In the genomic region with DNA sequence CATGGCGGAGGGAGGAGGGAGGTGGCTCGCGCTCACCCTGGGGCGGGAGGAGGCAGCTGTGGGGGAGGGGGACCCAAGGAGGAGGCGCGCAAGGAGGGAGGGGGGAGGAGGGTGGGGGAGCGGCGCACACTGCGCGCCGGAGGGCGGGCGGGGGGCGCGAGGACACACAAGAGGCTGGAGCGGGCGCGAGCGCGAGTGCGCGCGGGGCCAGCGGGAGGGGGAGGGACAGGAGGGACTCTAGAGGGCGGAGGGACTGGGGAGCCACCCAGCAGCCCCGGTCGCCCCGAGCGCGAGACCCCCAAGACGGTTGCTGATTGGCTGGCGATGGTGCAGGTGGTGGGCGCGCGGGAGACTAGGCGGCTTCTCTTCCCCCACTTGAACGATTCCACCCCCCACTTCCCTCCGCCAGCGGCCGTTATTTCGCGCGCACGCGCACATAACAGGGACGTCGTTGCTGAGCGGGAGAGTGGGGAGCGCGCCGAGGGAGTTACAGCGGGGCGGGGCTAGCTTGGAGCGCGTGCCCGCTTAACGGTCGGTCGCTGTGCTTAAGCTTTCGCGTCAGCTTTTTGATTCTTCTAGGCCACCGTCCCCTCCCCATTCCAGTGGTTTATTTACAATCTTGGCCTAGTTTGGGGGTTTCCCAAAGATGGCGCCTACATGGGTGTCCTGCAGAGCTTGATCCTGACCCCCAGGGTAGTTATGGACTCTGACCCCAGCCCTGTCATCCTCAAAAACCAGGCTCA, we compare ENCODE assay signal across 8 mouse cellular contexts. TPM values are rescaled to one million over a fixed set of nuclear protein-coding genes. Genes with fewer than 3 reads are reported as not detected.
DNase-seq lines count a peak whose midpoint lies in the region; ATAC-seq and TF ChIP-seq lines count a peak whose summit lies in the region.

Maz (minus strand) TSS at position 54 of the 743 bp plus-strand sequence.

- peak within 1 kb of the TSS; percentile 96 for H3K9ac ChIP-seq in embryonic facial prominence, embryonic 15.5 days
- peak within 1 kb of the TSS; percentile 97 for H3K9ac ChIP-seq in limb, embryonic 14.5 days (ENCODE audit: low read depth, low read length, severe bottlenecking)
- H3K9ac ChIP-seq in midbrain, postnatal 0 days (replicated peaks; ENCODE audit: low read length, poor library complexity, severe bottlenecking) = peak within 1 kb of the TSS; percentile 96

- peak; percentile 83; the same call in 1 of the 2 replicates for TF ChIP-seq POLR2A in bone marrow, adult 2 months (IDR thresholded peaks at IDR 0.05; ENCODE audit: borderline replicate concordance, control insufficient read depth, low read depth, low read length)
- no peak for TF ChIP-seq POLR2A in limb, embryonic 14.5 days (IDR thresholded peaks at IDR 0.05; ENCODE audit: borderline replicate concordance, extremely low read depth, insufficient read depth, insufficient read length)

- ATAC-seq in embryonic facial prominence, embryonic 15.5 days (ENCODE audit: insufficient number of reproducible peaks, low FRiP score, low TSS enrichment, low read depth) = peak; percentile 93
- ATAC-seq in limb, embryonic 14.5 days (ENCODE audit: low FRiP score, low read depth) = peak; percentile 92
- ATAC-seq in midbrain, postnatal 0 days (ENCODE audit: low FRiP score) = peak; percentile 94

- TF ChIP-seq CTCF in bone marrow, adult 2 months (IDR thresholded peaks at IDR 0.05; ENCODE audit: control insufficient read depth, insufficient read depth, low read length) = no peak
- no peak for TF ChIP-seq CTCF in midbrain, postnatal 0 days (IDR thresholded peaks at IDR 0.05)

- peaks cover 13% of the 10 kb centered on the region for H3K4me1 ChIP-seq in bone marrow, adult 2 months (ENCODE audit: control insufficient read depth, insufficient read depth, low read length)
- H3K4me1 ChIP-seq in embryonic facial prominence, embryonic 15.5 days = peaks cover 38% of the 10 kb centered on the region
- H3K4me1 ChIP-seq in limb, embryonic 14.5 days (ENCODE audit: control insufficient read depth, insufficient read depth, low read length) = peaks cover 31% of the 10 kb centered on the region
- H3K4me1 ChIP-seq in midbrain, postnatal 0 days (ENCODE audit: insufficient read depth, low read length) = peaks cover 21% of the 10 kb centered on the region

- H3K4me3 ChIP-seq in bone marrow, adult 2 months (replicated peaks; ENCODE audit: control insufficient read depth, low read depth, low read length) = peak within 1 kb of the TSS; percentile 77
- peak within 1 kb of the TSS; percentile 85 for H3K4me3 ChIP-seq in embryonic facial prominence, embryonic 15.5 days (replicated peaks)
- peak within 1 kb of the TSS; percentile 96 for H3K4me3 ChIP-seq in limb, embryonic 14.5 days (replicated peaks; ENCODE audit: low read length)
- H3K4me3 ChIP-seq in midbrain, postnatal 0 days (ENCODE audit: low read depth, low read length) = peak within 1 kb of the TSS; percentile 90

- H3K27me3 ChIP-seq in embryonic facial prominence, embryonic 15.5 days = no peaks in the 10 kb centered on the region
- H3K27me3 ChIP-seq in limb, embryonic 14.5 days (ENCODE audit: control insufficient read depth, insufficient read depth, low read length) = no peaks in the 10 kb centered on the region
- H3K27me3 ChIP-seq in midbrain, postnatal 0 days (ENCODE audit: insufficient read depth, low read length) = no peaks in the 10 kb centered on the region

- peak within 1 kb of the TSS; percentile 98 for H3K27ac ChIP-seq in bone marrow, adult 2 months (ENCODE audit: control insufficient read depth, insufficient read depth, low read depth, low read length, poor library complexity)
- H3K27ac ChIP-seq in embryonic facial prominence, embryonic 15.5 days (replicated peaks) = peak within 1 kb of the TSS; percentile 98
- H3K27ac ChIP-seq in limb, embryonic 14.5 days (replicated peaks; ENCODE audit: low read depth, low read length) = peak within 1 kb of the TSS; percentile 98
- peak within 1 kb of the TSS; percentile 99 for H3K27ac ChIP-seq in midbrain, postnatal 0 days (ENCODE audit: low read depth, low read length)

- H3K4me2 ChIP-seq in embryonic facial prominence, embryonic 15.5 days (replicated peaks) = peak within 1 kb of the TSS; percentile 70
- H3K4me2 ChIP-seq in limb, embryonic 14.5 days (replicated peaks; ENCODE audit: low read depth, low read length, severe bottlenecking) = peak within 1 kb of the TSS; percentile 90
- peak within 1 kb of the TSS; percentile 76 for H3K4me2 ChIP-seq in midbrain, postnatal 0 days (ENCODE audit: low read depth, low read length, poor library complexity, severe bottlenecking)

- peak; percentile 100 for DNase-seq in 416B (ENCODE audit: low read depth)
- DNase-seq in heart, adult 8-10 months (ENCODE audit: low spot score) = peak; percentile 100
- peak; percentile 100 for DNase-seq in kidney, adult 9 months
- peak; percentile 100 for DNase-seq in limb, embryonic 14.5 days (ENCODE audit: low spot score)
- peak; percentile 100 for DNase-seq in midbrain, postnatal 0 days (ENCODE audit: low spot score)
- peak; percentile 97 to 98 for DNase-seq in spleen, postnatal 14 days (ENCODE audit: low spot score in 2 of 2)

- peaks cover 50% of the 10 kb centered on the region for H3K36me3 ChIP-seq in embryonic facial prominence, embryonic 15.5 days
- peaks cover 66% of the 10 kb centered on the region for H3K36me3 ChIP-seq in limb, embryonic 14.5 days (ENCODE audit: control insufficient read depth, insufficient read depth, low read length)
- peaks cover 15% of the 10 kb centered on the region for H3K36me3 ChIP-seq in midbrain, postnatal 0 days (ENCODE audit: insufficient read depth, low read length)

- WGBS in bone marrow, adult 2 months = under 1% methylated on average over 58 of the region's 63 CpGs
- WGBS in embryonic facial prominence, embryonic 15.5 days = 1% methylated on average over 60 of the region's 63 CpGs
- WGBS in limb, embryonic 14.5 days = under 1% methylated on average over 57 of the region's 63 CpGs
- WGBS in midbrain, postnatal 0 days = under 1% methylated on average over 47 of the region's 63 CpGs

- H3K9me3 ChIP-seq in embryonic facial prominence, embryonic 15.5 days (replicated peaks) = no peaks in the 10 kb centered on the region
- no peaks in the 10 kb centered on the region for H3K9me3 ChIP-seq in limb, embryonic 14.5 days (ENCODE audit: control insufficient read depth, low read length)
- no peaks in the 10 kb centered on the region for H3K9me3 ChIP-seq in midbrain, postnatal 0 days (ENCODE audit: low read length)

RNA-seq across cellular contexts. Expression of gene Maz, which starts in this region (rescaled TPM):
- polyA plus RNA-seq in bone marrow, adult 2 months (2011; ENCODE audit: insufficient read depth, insufficient read length, low replicate concordance, missing spikeins) = 153 and 314 TPM in 2 replicates
- 75.2 and 79.8 TPM in 2 replicates for polyA plus RNA-seq in embryonic facial prominence, embryonic 15.5 days (2015; fragmentation: Nextera tagmentation; extraction: Ambion mirVana)
- total RNA-seq in heart, adult 8-10 months (2022) = 10 to 100 TPM; 48.5 to 55.9 (median 54.8) TPM
- polyA plus RNA-seq in limb, embryonic 14.5 days (2012; rRNA removed) = 298 and 365 TPM in 2 replicates
- 66.7 and 81.4 TPM in 2 replicates for polyA plus RNA-seq in limb, embryonic 14.5 days (2014; fragmentation: Nextera tagmentation; extraction: Ambion mirVana)
- 223 and 245 TPM in 2 replicates for total RNA-seq in midbrain, postnatal 0 days (2014; rRNA removed)
- 68.3 and 68.6 TPM in 2 replicates for polyA plus RNA-seq in midbrain, postnatal 0 days (2015; fragmentation: Nextera tagmentation; extraction: Ambion mirVana)

Comparison
In these comparisons a context has a peak if more than half of its experiments do, and no peak if none do; other contexts are left out.
1. Peak in every context shown above with its lines: DNase-seq, ATAC-seq, H3K4me3 ChIP-seq and H3K27ac ChIP-seq.